Mouse (Mus musculus): Measurements from ENCODE around the gene Slc35f2. TPM values are rescaled to one million over a fixed set of nuclear protein-coding genes. Genes with fewer than 3 reads are reported as not detected.
A peak's percentile ranks its signal among the peaks of the same experiment; 100 is the strongest.

Slc35f2 gene
- polyA plus RNA-seq (2014; fragmentation: Nextera tagmentation; extraction: Ambion mirVana), result 3.8 and 4.7 TPM in 2 replicates

DNA sequence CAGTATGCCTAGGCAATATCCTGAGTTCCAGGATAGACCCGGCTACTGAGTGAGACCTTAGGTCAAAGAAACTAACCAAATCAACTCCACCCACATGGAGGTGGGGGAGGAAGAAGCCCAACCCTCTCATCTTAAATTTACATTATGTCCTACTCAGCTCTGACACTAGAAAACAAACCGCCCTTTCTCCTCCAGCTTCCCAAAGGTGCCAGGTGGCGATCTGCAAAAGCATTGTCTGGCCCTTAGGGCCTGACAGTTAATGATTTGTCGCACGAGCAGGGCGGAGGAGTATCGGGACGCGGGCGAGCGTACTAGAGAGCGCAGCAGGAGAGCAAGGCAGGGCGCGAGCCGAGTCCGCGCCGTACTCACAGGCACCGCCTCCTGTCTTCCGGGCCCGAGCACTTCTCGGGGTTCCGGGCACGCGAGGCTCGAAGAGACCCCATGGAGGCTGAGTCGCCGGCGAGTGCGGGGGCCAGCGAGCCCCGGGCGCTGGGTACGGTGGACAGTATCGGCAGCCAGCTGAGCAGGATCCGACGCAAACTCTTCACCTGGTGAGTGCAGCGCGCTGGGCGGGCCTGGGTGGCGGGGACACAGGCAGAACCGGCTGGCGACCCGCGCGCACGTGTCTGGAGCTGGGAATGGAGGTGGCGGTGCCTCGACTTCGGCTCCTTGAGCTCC lies at the start of gene Slc35f2:
TSS of gene Slc35f2 (plus strand) at position 195 of the 678 bp plus-strand sequence.
- peak; percentile 84 for ATAC-seq (ENCODE audit: insufficient number of reproducible peaks, insufficient read depth, low FRiP score, low read depth)
- no peaks in the 10 kb centered on the region for H3K4me1 ChIP-seq (ENCODE audit: control insufficient read depth, insufficient read depth, low read length)
- no peaks in the 10 kb centered on the region for H3K36me3 ChIP-seq (ENCODE audit: control insufficient read depth, insufficient read depth, low read length)
- H3K4me2 ChIP-seq (replicated peaks; ENCODE audit: low read depth, low read length), result peak within 1 kb of the TSS; percentile 99
- no peaks in the 10 kb centered on the region for H3K9me3 ChIP-seq (ENCODE audit: control insufficient read depth, low read depth, low read length)
- under 1% methylated on average over 50 of the region's 50 CpGs for WGBS
- H3K27me3 ChIP-seq (ENCODE audit: control insufficient read depth, insufficient read depth, low read length), result peaks cover 11% of the 10 kb centered on the region
- H3K4me3 ChIP-seq (ENCODE audit: low read depth, low read length), result peak within 1 kb of the TSS; percentile 54
- H3K27ac ChIP-seq (ENCODE audit: low read length), result no peak within 1 kb of the TSS
- peak within 1 kb of the TSS; percentile 2; the same call in 1 of the 2 replicates for H3K9ac ChIP-seq (replicated peaks; ENCODE audit: low read depth, low read length)

DNA sequence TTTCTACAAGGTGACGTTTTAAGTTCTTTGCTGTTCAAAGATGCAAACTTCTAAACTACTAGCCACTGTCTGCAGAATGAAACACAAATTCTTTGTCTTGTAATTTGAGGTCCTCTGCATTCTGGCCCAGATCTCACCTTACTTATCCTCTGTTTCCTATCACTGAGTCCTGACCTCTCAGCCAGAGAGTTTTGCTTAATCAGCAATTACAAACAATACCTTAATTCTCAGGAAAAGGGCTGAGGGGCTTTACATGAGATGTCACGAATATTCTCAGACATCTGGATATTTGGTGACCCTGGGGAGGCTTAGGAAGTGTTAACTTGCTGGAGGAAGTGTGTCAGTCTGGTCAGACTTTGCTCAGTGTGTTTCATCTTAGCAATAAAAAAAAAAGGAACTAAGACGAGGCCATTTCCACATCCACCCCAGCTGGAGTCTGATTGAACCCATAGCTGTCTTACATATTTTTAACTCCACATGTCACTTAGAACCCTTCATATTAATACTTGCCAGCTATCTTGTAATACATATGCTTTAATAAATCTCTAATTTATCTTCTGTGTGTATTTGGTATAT lies 30.4 kb upstream of the Slc35f2 start:
- Histone ChIP-seq H3K27ac (ENCODE audit: low read length) (no peak overlapping the region), H3K9ac (replicated peaks; ENCODE audit: low read depth, low read length) (no peak overlapping the region), H3K4me3 (ENCODE audit: low read depth, low read length) (no peak overlapping the region), H3K27me3 (ENCODE audit: control insufficient read depth, insufficient read depth, low read length) (no peaks in the 10 kb centered on the region), H3K4me1 (ENCODE audit: control insufficient read depth, insufficient read depth, low read length) (no peaks in the 10 kb centered on the region), H3K4me2 (replicated peaks; ENCODE audit: low read depth, low read length) (no peak overlapping the region), H3K9me3 (ENCODE audit: control insufficient read depth, low read depth, low read length) (no peaks in the 10 kb centered on the region), H3K36me3 (ENCODE audit: control insufficient read depth, insufficient read depth, low read length) (no peaks in the 10 kb centered on the region)
- WGBS, result 42% methylated on average over 3 of the region's 3 CpGs
- ATAC-seq (ENCODE audit: insufficient number of reproducible peaks, insufficient read depth, low FRiP score, low read depth), result no peak

DNA sequence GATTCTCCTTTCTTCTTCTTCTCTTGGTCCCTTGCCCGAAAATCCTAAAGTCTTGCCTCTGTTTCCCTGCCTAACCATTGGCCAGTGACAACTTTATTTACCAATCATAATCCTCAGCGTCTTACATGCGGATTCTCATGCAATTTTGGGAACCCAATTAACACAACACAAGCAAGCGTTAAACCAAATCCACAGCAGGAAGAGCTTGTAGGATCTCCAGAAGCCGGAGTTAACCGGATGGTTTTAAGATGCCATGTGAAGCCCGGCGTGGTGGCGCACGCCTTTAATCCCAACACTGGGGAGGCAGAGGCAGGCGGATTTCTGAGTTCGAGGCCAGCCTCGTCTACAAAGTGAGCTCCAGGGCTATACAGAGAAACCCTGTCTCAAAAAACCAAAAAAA lies 20.9 kb upstream of the Slc35f2 start:
- no peaks in the 10 kb centered on the region for H3K27me3 ChIP-seq (ENCODE audit: control insufficient read depth, insufficient read depth, low read length)
- H3K27ac ChIP-seq (ENCODE audit: low read length), result no peak overlapping the region
- WGBS, result 85% methylated on average over 13 of the region's 13 CpGs
- H3K4me3 ChIP-seq (ENCODE audit: low read depth, low read length), result no peak overlapping the region
- H3K9ac ChIP-seq (replicated peaks; ENCODE audit: low read depth, low read length), result no peak overlapping the region
- H3K4me1 ChIP-seq (ENCODE audit: control insufficient read depth, insufficient read depth, low read length), result no peaks in the 10 kb centered on the region
- no peak for ATAC-seq (ENCODE audit: insufficient number of reproducible peaks, insufficient read depth, low FRiP score, low read depth)
- H3K4me2 ChIP-seq (replicated peaks; ENCODE audit: low read depth, low read length), result no peak overlapping the region
- H3K9me3 ChIP-seq (ENCODE audit: control insufficient read depth, low read depth, low read length), result no peaks in the 10 kb centered on the region
- no peaks in the 10 kb centered on the region for H3K36me3 ChIP-seq (ENCODE audit: control insufficient read depth, insufficient read depth, low read length)

DNA sequence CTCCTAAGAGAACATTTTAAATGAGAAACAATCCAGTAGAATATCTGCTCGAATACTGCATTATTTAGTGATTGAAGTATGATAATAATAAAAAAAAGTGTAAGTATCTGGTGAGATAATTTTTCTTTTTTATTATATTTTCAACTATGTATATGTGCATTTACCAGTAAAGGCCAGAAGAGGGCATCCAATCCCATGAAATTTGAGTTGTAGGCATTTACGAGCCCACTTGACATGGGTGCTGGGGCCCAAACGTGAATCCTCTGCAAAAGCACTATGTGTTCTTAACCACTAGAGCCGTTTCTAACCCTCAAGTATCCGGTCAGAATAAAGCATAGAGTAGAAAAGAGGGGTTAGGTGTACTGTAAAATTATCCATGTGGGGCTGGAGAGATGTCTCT lies 20.4 kb upstream of the Slc35f2 start:
- no peak overlapping the region for H3K4me2 ChIP-seq (replicated peaks; ENCODE audit: low read depth, low read length)
- no peak overlapping the region for H3K4me3 ChIP-seq (ENCODE audit: low read depth, low read length)
- no peak for ATAC-seq (ENCODE audit: insufficient number of reproducible peaks, insufficient read depth, low FRiP score, low read depth)
- no peaks in the 10 kb centered on the region for H3K4me1 ChIP-seq (ENCODE audit: control insufficient read depth, insufficient read depth, low read length)
- no peak overlapping the region for H3K9ac ChIP-seq (replicated peaks; ENCODE audit: low read depth, low read length)
- H3K36me3 ChIP-seq (ENCODE audit: control insufficient read depth, insufficient read depth, low read length), result no peaks in the 10 kb centered on the region
- H3K27ac ChIP-seq (ENCODE audit: low read length), result no peak overlapping the region
- H3K27me3 ChIP-seq (ENCODE audit: control insufficient read depth, insufficient read depth, low read length), result no peaks in the 10 kb centered on the region
- 51% methylated on average over 5 of the region's 5 CpGs for whole genome bisulfite sequencing
- H3K9me3 ChIP-seq (ENCODE audit: control insufficient read depth, low read depth, low read length), result no peaks in the 10 kb centered on the region

DNA sequence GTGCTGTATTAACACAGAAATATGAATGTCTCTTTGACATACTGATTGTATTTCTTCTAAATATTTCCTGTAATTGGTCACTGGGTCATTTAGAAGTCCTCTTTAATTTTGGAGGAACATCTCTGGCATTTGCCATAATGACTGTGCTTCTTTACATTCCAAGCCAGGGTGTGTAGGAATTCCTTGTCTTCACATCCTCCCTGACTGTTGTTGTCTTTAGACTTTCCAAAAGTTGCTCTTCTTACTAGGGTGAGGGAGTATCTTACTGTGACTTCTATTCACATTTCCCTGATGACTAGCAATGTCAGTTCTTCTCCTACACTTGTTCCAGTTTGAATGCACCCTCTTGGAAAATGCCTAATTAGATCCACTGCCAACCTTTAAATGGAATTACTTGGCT lies 16.5 kb upstream of the Slc35f2 start:
- Histone ChIP-seq H3K9me3 (ENCODE audit: control insufficient read depth, low read depth, low read length) (no peaks in the 10 kb centered on the region), H3K27ac (ENCODE audit: low read length) (no peak overlapping the region), H3K4me3 (ENCODE audit: low read depth, low read length) (no peak overlapping the region), H3K27me3 (ENCODE audit: control insufficient read depth, insufficient read depth, low read length) (no peaks in the 10 kb centered on the region), H3K4me1 (ENCODE audit: control insufficient read depth, insufficient read depth, low read length) (no peaks in the 10 kb centered on the region), H3K36me3 (ENCODE audit: control insufficient read depth, insufficient read depth, low read length) (no peaks in the 10 kb centered on the region), H3K9ac (replicated peaks; ENCODE audit: low read depth, low read length) (no peak overlapping the region), H3K4me2 (replicated peaks; ENCODE audit: low read depth, low read length) (no peak overlapping the region)
- no peak for ATAC-seq (ENCODE audit: insufficient number of reproducible peaks, insufficient read depth, low FRiP score, low read depth)

DNA sequence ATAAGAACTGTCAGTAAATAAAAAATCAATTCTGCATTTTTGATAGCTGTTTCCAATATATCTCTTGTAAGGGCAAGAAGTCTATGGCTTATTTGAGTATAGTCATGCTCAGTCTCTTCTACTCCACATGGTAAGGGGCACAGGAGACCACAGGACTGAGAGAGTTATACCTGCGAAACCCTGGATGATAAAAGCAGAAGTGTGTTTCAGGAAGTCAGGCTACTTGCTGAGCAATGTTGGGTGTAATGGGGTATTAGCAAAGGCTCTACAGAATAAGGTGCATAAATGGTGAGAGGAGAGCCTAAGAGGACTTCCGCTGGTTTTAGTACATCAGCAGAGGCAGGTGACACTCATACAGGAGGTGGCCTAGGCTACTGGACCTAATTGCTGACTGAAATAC lies 13.2 kb upstream of the Slc35f2 start:
- no peaks in the 10 kb centered on the region for H3K4me1 ChIP-seq (ENCODE audit: control insufficient read depth, insufficient read depth, low read length)
- no peaks in the 10 kb centered on the region for H3K36me3 ChIP-seq (ENCODE audit: control insufficient read depth, insufficient read depth, low read length)
- H3K9ac ChIP-seq (replicated peaks; ENCODE audit: low read depth, low read length), result no peak overlapping the region
- no peaks in the 10 kb centered on the region for H3K27me3 ChIP-seq (ENCODE audit: control insufficient read depth, insufficient read depth, low read length)
- 95% methylated on average over 2 of the region's 2 CpGs for WGBS
- H3K9me3 ChIP-seq (ENCODE audit: control insufficient read depth, low read depth, low read length), result no peaks in the 10 kb centered on the region
- no peak overlapping the region for H3K27ac ChIP-seq (ENCODE audit: low read length)
- H3K4me2 ChIP-seq (replicated peaks; ENCODE audit: low read depth, low read length), result no peak overlapping the region
- no peak overlapping the region for H3K4me3 ChIP-seq (ENCODE audit: low read depth, low read length)
- ATAC-seq (ENCODE audit: insufficient number of reproducible peaks, insufficient read depth, low FRiP score, low read depth), result no peak

DNA sequence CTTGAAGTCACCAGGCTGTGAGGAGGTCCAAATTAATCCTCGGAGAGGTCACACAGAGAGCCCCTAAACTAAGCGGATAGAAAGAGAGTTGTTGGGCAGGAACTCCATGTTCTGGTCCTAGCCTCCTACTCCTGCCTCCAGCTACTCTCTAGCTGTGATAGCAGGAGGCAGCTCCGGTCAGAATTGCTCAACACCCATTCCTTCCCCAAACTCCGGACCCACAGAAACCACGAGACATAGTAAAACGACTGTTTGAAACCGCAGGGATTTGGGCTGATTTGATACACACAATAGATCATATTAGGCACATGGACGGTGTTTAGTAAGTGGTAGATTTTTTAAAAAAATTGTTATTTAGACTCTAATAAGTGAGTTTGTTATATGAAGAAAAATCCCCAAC lies 6.6 kb upstream of the Slc35f2 start:
- Histone ChIP-seq H3K36me3 (ENCODE audit: control insufficient read depth, insufficient read depth, low read length) (no peaks in the 10 kb centered on the region), H3K4me1 (ENCODE audit: control insufficient read depth, insufficient read depth, low read length) (no peaks in the 10 kb centered on the region), H3K9me3 (ENCODE audit: control insufficient read depth, low read depth, low read length) (no peaks in the 10 kb centered on the region), H3K4me3 (ENCODE audit: low read depth, low read length) (no peak overlapping the region), H3K4me2 (replicated peaks; ENCODE audit: low read depth, low read length) (no peak overlapping the region), H3K27me3 (ENCODE audit: control insufficient read depth, insufficient read depth, low read length) (no peaks in the 10 kb centered on the region), H3K9ac (replicated peaks; ENCODE audit: low read depth, low read length) (no peak overlapping the region), H3K27ac (ENCODE audit: low read length) (no peak overlapping the region)
- WGBS, result 85% methylated on average over 8 of the region's 8 CpGs
- ATAC-seq (ENCODE audit: insufficient number of reproducible peaks, insufficient read depth, low FRiP score, low read depth), result no peak

DNA sequence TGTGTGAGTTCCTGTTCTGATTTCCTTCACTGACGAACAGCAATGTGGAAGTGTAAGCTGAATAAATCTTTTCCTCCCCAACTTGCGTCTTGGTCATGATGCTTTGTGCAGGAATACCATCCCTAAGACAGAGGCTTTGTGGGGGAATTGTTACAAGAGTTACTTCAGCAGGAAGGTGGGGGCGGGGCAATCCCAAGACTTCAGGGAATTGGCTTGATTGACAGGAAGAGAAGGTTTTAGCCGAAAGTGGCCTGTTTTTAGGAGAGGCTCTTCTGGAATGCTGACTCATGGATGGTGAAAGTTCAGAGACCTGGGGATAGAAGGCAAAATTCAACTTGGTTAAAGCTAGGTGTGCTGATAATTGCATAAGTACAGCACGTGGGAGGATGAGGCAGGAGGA lies 2.9 kb upstream of the Slc35f2 start:
- Histone ChIP-seq H3K9ac (replicated peaks; ENCODE audit: low read depth, low read length) (no peak overlapping the region), H3K27ac (ENCODE audit: low read length) (no peak overlapping the region), H3K36me3 (ENCODE audit: control insufficient read depth, insufficient read depth, low read length) (no peaks in the 10 kb centered on the region), H3K9me3 (ENCODE audit: control insufficient read depth, low read depth, low read length) (no peaks in the 10 kb centered on the region), H3K4me2 (replicated peaks; ENCODE audit: low read depth, low read length) (no peak overlapping the region), H3K4me3 (ENCODE audit: low read depth, low read length) (no peak overlapping the region), H3K4me1 (ENCODE audit: control insufficient read depth, insufficient read depth, low read length) (no peaks in the 10 kb centered on the region), H3K27me3 (ENCODE audit: control insufficient read depth, insufficient read depth, low read length) (peaks cover 11% of the 10 kb centered on the region)
- ATAC-seq (ENCODE audit: insufficient number of reproducible peaks, insufficient read depth, low FRiP score, low read depth), result no peak
- 86% methylated on average over 5 of the region's 5 CpGs for WGBS

Data from stomach, embryonic 14.5 days (tissue).